Mouse (Mus musculus) kidney, postnatal 0 days (tissue): ENCODE results near the gene Pou2f1. TPM values are rescaled to one million over a fixed set of nuclear protein-coding genes. Genes with fewer than 3 reads are reported as not detected.

Source experiments
- ATAC-seq: fragments of 200-750 bp; cut with Nextera tagmentation; replicated peaks from 2 replicates; pipeline ENCODE4 v1.8.0; 2017; ENCODE audit warnings: low read depth, moderate number of reproducible peaks, moderate TSS enrichment, moderate library complexity; ENCODE audit not compliant: low FRiP score
- DNase-seq: peaks from one replicate; pipeline ENCODE4 v3.0.0-alpha.2; 2016; ENCODE audit warnings: low spot score
- H3K27ac ChIP-seq: fragments of 300-500 bp; sonication (generic); 2 replicates; pipeline ENCODE4 v1.5.1; 2014; ENCODE audit warnings: mild to moderate bottlenecking
- H3K27me3 ChIP-seq: fragments of 300-500 bp; sonication (generic); 2 replicates; pipeline ENCODE4 v1.6.1; 2014; ENCODE audit warnings: low read length, mixed read lengths; ENCODE audit not compliant: insufficient read depth
- H3K36me3 ChIP-seq: fragments of 300-500 bp; sonication (generic); 2 replicates; pipeline ENCODE4 v1.6.1; 2014; ENCODE audit warnings: low read length, mixed read lengths; ENCODE audit not compliant: insufficient read depth
- H3K4me1 ChIP-seq: fragments of 300-500 bp; sonication (generic); replicated peaks from 2 replicates; pipeline ENCODE4 v1.6.1; 2014; ENCODE audit warnings: antibody characterized with exemption, low read length, mixed read lengths; ENCODE audit not compliant: insufficient read depth
- H3K4me2 ChIP-seq: fragments of 300-500 bp; sonication (generic); 2 replicates; pipeline ENCODE4 v1.6.1; 2014; ENCODE audit warnings: mild to moderate bottlenecking, low read length, moderate library complexity, mixed read lengths
- H3K4me3 ChIP-seq: fragments of 300-500 bp; sonication (generic); replicated peaks from 2 replicates; pipeline ENCODE4 v1.5.1; 2014; ENCODE audit warnings: low read depth, low read length
- H3K9ac ChIP-seq: fragments of 300-500 bp; sonication (generic); 2 replicates; pipeline ENCODE4 v1.6.1; 2014; ENCODE audit warnings: low read depth, low read length
- H3K9me3 ChIP-seq: fragments of 300-500 bp; sonication (generic); replicated peaks from 2 replicates; pipeline ENCODE4 v1.6.1; 2016; ENCODE audit warnings: low read length, inconsistent platforms, mixed read lengths
- CTCF ChIP-seq: IDR thresholded peaks from 2 replicates; pipeline ENCODE4 v1.5.1; 2016; ENCODE audit warnings: antibody characterized with exemption, low read depth, mild to moderate bottlenecking, moderate library complexity
- WGBS: fragments of 180-500 bp; shearing (Covaris S2); extraction: QIAGEN DNeasy Blood & Tissue Kit; methylation state at CpG from one replicate; pipeline ENCODE4 v1.1.7; 2014; 5-methylcytosine and 5-hydroxymethylcytosine counted together
- polyA plus RNA-seq: library from polyadenylated mRNA; unstranded; fragments of >200 nt; fragmentation: Nextera tagmentation; extraction: Ambion mirVana; gene quantifications from 2 replicates; pipeline ENCODE4 v1.2.1, GENCODE M21; 2015

Pou2f1 gene
- polyA plus RNA-seq, 1 experiment from 2014 or later, result 11.6 TPM

DNA sequence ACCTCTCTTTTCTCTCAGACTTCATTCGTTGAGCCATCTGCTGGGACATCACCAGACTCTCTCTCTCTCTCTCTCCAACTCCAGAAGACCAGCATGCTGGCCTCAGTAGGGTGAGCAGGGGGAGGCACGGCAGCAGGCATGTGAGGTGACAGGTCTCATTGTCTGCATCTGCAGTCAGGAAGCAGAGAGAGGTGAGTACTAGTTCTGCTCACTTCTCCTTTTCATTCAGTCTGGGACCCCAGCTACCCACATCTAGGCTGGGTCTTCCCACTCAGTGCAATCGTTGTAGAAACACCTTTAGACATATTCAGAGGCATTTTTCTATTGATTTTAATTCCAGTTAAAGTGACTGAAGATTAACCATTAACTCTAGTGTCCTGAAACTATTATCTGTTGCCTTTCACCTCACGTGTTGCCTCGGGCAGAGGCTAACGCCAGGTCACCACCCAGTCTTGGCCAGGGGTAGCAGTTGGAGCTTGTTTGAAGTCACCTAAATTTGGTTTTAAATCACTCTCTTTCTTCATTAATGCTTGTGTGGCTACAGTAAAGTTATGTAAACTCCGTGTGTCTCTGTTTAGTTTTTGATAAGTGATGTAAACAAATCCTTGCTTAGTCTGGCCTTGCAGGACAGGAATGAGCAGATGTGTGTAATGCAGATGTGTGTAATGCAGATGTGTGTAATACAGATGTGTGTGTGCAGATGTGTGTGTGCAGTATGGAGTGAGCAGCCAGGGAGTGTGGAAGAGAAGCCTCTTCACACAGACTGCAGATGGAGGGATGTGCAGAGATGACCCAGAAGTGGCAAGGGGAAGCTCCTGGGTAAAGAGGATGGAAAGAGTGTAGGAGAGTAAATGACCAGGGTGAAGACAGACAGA lies 29.4 kb upstream of the Pou2f1 start:
- Histone ChIP-seq H3K27me3 (no peaks in the 10 kb centered on the region), H3K4me3 (no peak overlapping the region), H3K36me3 (no peaks in the 10 kb centered on the region), H3K9me3 (no peaks in the 10 kb centered on the region), H3K4me1 (no peaks in the 10 kb centered on the region), H3K4me2 (no peak overlapping the region), H3K9ac (no peak overlapping the region), H3K27ac (no peak overlapping the region)
- 60% methylated on average over 7 of the region's 7 CpGs for WGBS
- DNase-seq, result no peak
- no peak for ATAC-seq
- TF ChIP-seq CTCF, result no peak

DNA sequence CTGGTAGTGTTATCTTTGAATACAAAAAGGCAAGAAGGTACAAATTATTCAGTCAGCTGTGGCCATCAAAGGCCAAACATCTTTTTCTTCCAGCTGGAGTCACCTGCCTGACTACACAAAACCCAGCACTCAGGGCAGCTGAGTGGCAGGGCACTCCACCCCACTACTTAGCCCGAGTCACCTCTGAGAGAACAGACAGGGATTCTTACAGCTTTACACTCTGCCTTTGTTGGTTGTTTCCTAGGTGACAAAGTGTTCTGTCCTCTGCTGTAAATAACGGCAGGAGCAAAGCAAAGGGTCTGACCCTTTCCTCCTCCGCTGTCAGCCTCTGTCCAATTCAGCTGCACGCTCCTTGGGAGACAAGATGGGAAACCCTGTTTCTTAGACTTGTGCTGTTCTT lies 21.5 kb upstream of the Pou2f1 start:
- Histone ChIP-seq H3K36me3 (no peaks in the 10 kb centered on the region), H3K9ac (no peak overlapping the region), H3K4me3 (no peak overlapping the region), H3K27me3 (no peaks in the 10 kb centered on the region), H3K9me3 (no peaks in the 10 kb centered on the region), H3K27ac (no peak overlapping the region), H3K4me2 (no peak overlapping the region), H3K4me1 (no peaks in the 10 kb centered on the region)
- WGBS, result 32% methylated on average over 4 of the region's 4 CpGs
- ATAC-seq (no peak), DNase-seq (peak; percentile 43)
- TF ChIP-seq CTCF, result no peak

DNA sequence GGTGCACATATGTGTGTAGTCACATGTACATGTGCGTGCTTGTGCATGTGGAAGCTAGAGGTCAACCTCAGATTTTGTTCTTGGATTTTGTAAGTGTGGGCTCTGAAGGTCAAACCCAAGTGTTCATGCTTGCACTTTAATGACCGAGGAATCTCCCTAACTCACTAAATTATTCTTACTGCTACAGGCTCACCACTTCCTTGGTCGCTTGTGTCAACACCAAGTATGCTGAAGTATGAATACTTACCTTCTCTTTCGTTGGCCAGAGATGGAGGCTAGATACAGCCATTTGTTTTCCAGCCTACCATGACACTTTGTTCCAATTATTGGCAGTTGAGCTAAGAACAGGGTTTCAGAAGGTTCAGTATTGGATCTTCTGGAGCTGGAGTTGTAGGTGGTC lies 14.7 kb upstream of the Pou2f1 start:
- Histone ChIP-seq H3K4me3 (no peak overlapping the region), H3K4me1 (no peaks in the 10 kb centered on the region), H3K9me3 (no peaks in the 10 kb centered on the region), H3K27ac (no peak overlapping the region), H3K36me3 (no peaks in the 10 kb centered on the region), H3K27me3 (no peaks in the 10 kb centered on the region), H3K9ac (no peak overlapping the region), H3K4me2 (no peak overlapping the region)
- ATAC-seq (no peak), DNase-seq (no peak)
- 81% methylated on average over 4 of the region's 4 CpGs for WGBS
- TF ChIP-seq CTCF, result no peak

DNA sequence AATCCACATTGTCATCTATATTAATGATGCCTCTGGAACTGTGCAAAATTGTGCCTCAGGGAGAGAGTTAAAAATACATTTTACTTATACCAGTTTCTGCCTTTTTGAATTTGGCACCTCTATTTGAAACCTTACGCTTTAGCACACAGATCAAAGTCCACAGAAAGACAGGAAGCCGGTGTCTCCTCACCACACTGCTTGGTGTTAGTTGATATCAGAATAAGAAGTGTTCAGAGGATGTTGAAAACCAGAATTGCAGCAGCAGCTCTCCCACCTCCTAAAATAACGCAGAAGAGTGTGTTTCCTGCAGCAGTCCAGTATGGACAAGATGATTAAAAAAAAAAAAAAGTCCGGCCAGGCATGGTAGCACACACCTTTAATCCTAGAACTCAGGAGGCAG lies 13.8 kb upstream of the Pou2f1 start:
- Histone ChIP-seq H3K4me2 (no peak overlapping the region), H3K9ac (no peak overlapping the region), H3K4me1 (no peaks in the 10 kb centered on the region), H3K4me3 (no peak overlapping the region), H3K27me3 (no peaks in the 10 kb centered on the region), H3K27ac (no peak overlapping the region), H3K9me3 (no peaks in the 10 kb centered on the region), H3K36me3 (no peaks in the 10 kb centered on the region)
- 46% methylated on average over 4 of the region's 4 CpGs for whole genome bisulfite sequencing
- DNase-seq (no peak), ATAC-seq (no peak)
- TF ChIP-seq CTCF, result no peak

DNA sequence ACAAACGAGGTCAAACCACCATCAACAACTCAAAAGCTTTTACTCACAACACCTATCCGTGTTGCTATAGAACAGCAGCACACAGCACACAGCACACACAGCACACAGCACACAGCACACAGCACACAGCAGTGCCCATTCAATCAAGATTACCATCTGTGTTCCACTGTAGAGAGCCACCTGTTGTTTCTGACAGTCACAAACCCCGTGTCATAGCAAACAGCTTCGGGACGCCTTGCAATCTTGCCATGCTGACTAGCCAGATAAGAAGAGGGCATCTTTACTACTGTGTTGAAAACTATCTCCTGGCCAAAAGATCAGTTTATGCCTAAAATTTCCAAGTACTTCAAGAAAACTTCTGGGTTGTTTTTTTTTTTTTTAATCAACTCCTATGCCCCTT lies 12.1 kb upstream of the Pou2f1 start:
- TF ChIP-seq CTCF, result no peak
- H3K36me3 ChIP-seq, result no peaks in the 10 kb centered on the region
- WGBS, result 67% methylated on average over 5 of the region's 5 CpGs
- H3K4me2 ChIP-seq, result no peak overlapping the region
- H3K9ac ChIP-seq, result no peak overlapping the region
- H3K4me1 ChIP-seq, result no peaks in the 10 kb centered on the region
- H3K27me3 ChIP-seq, result no peaks in the 10 kb centered on the region
- H3K9me3 ChIP-seq, result no peaks in the 10 kb centered on the region
- DNase-seq (no peak), ATAC-seq (no peak)
- no peak overlapping the region for H3K4me3 ChIP-seq
- H3K27ac ChIP-seq, result no peak overlapping the region

DNA sequence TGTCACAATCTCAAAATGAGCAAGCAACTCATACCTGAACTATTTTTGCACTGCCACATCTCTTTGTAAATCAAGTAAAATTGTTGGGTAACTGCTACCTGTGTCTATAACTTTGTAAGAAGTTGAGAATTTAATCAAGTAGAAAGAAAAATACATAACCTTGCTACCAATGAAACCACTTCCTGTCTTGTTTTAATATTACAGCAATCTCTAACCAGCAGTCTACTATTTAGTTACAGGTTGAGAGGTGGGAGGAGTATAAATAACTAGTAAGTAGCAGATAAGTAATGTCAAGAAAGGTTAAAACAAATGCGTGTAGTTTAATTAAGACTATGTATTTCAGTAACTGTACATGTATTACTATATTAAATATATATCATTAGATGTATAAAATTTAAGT lies 7.6 kb upstream of the Pou2f1 start:
- WGBS, result 86% methylated on average over 1 of the region's 1 CpGs
- H3K4me1 ChIP-seq, result no peaks in the 10 kb centered on the region
- no peak overlapping the region for H3K4me3 ChIP-seq
- H3K9ac ChIP-seq, result no peak overlapping the region
- H3K27me3 ChIP-seq, result no peaks in the 10 kb centered on the region
- ATAC-seq (no peak), DNase-seq (no peak)
- TF ChIP-seq CTCF, result no peak
- no peak overlapping the region for H3K27ac ChIP-seq
- H3K9me3 ChIP-seq, result no peaks in the 10 kb centered on the region
- no peaks in the 10 kb centered on the region for H3K36me3 ChIP-seq
- no peak overlapping the region for H3K4me2 ChIP-seq
